Mouse (Mus musculus) ES-Bruce4 (cell line): Measurements from ENCODE around the gene Rai2. TPM values are rescaled to one million over a fixed set of nuclear protein-coding genes. Genes with fewer than 3 reads are reported as not detected.
A peak's percentile ranks its signal among the peaks of the same experiment; 100 is the strongest.
"Not testable (repeated sequence)": the region's sequence is repeated elsewhere in the genome, so short reads cannot be mapped to it uniquely, and the experiment has no call there.

Source experiments
- H3K27ac ChIP-seq: 2 replicates; pipeline ENCODE4 v1.5.1; 2012; ENCODE audit warnings: low read length, inconsistent platforms; ENCODE audit not compliant: insufficient read depth
- H3K27me3 ChIP-seq: 2 replicates; pipeline ENCODE4 v1.6.1; 2012; ENCODE audit warnings: mild to moderate bottlenecking, low read length, inconsistent platforms; ENCODE audit not compliant: control insufficient read depth, poor library complexity, insufficient read depth, severe bottlenecking
- H3K36me3 ChIP-seq: 2 replicates; pipeline ENCODE4 v1.6.1; 2012; ENCODE audit warnings: inconsistent platforms, mild to moderate bottlenecking, low read length, moderate library complexity; ENCODE audit not compliant: control insufficient read depth, poor library complexity, insufficient read depth, severe bottlenecking
- H3K4me1 ChIP-seq: one replicate; pipeline ENCODE4 v1.8.1; 2011; ENCODE audit warnings: low read length; ENCODE audit not compliant: control insufficient read depth, insufficient read depth
- H3K4me3 ChIP-seq: 2 replicates; pipeline ENCODE4 v1.5.1; 2011; ENCODE audit warnings: low read depth, mild to moderate bottlenecking, low read length
- H3K9ac ChIP-seq: 2 replicates; pipeline ENCODE4 v1.6.1; 2012; ENCODE audit warnings: low read depth, mild to moderate bottlenecking, inconsistent platforms; ENCODE audit not compliant: poor library complexity, severe bottlenecking
- H3K9me3 ChIP-seq: replicated peaks from 2 replicates; pipeline ENCODE4 v1.6.1; 2012; ENCODE audit warnings: mild to moderate bottlenecking, low read length, inconsistent platforms; ENCODE audit not compliant: control insufficient read depth, poor library complexity, insufficient read depth, severe bottlenecking
- CTCF ChIP-seq: IDR thresholded peaks from one replicate; pipeline ENCODE4 v1.8.1; 2011; ENCODE audit warnings: low read depth, low read length
- EP300 ChIP-seq: IDR thresholded peaks from 2 replicates; pipeline ENCODE4 v1.6.1; 2011; ENCODE audit warnings: low read depth, low read length; ENCODE audit not compliant: insufficient read depth
- POLR2A ChIP-seq: IDR thresholded peaks from one replicate; pipeline ENCODE4 v1.8.1; 2011; ENCODE audit warnings: low read length; ENCODE audit not compliant: insufficient read depth
- polyA plus RNA-seq: library from polyadenylated mRNA; stranded (reverse); fragments of >200 nt; gene quantifications from 2 replicates; pipeline ENCODE4 v1.2.4, GENCODE M21; 2011; ENCODE audit warnings: low read depth; ENCODE audit not compliant: missing spikeins, insufficient read depth, insufficient read length

The Rai2 gene
- polyA plus RNA-seq, 1 experiment, result not detected

DNA sequence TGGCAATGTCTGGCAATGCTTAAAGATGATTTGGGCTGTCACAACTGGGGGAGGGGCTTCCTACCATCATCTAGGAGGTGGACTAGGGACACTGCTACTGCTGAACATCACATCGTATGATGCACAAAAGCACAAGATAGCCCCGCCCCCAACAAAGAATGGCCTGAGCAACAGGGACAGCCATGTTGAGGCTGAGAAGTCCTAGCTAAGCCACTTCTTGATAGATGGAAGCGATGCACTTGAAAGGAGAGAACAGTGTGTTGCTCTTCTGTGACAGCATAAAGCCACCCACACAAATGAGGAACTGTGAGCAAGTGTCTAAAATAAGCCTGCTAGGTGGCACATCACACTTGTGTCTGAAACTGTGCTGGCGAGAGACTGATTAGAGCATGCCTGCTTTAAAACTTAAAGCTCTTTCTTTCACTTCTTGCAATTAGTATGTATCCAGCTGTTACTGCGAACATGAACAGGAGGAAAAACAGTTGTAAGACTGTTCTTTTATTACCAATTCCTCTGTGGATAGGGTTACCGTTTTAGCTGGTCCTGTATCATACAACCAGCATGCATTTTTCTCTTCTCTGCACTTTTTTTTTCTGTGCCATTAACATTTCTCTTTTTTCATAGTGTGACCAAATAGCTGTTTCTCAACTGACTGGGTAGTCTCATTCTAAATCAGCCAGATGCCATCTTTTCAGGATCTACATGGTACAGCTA is 63.6 kb downstream of the Rai2 start:
- Histone ChIP-seq H3K9me3 (no peaks in the 10 kb centered on the region), H3K4me1 (peaks cover 1% of the 10 kb centered on the region), H3K27me3 (no peaks in the 10 kb centered on the region), H3K36me3 (no peaks in the 10 kb centered on the region), H3K27ac (no peak overlapping the region), H3K4me3 (no peak overlapping the region), H3K9ac (no peak overlapping the region)
- TF ChIP-seq POLR2A (no peak), CTCF (no peak), EP300 (no peak)

DNA sequence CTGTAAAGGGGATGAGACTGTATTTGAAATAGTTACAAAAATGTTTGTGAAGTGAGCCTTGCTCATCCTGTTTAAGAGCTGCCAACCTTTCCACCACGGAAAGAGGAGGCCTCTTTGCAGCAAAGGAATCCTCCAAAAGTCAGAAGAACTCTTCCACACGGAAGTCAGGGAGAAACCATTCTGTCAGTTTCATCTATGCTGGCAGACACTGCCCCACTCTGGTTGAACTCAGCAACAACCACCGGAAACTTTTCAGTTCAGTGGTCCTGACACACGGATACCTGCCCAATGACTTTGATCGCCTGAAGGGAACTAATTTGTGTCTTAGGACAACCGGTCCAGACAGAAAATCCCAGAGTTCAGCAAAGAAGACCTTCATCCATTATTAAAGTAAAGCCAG is 73.3 kb downstream of the Rai2 start:
- Histone ChIP-seq H3K9ac (no peak overlapping the region), H3K9me3 (no peaks in the 10 kb centered on the region), H3K27me3 (no peaks in the 10 kb centered on the region), H3K36me3 (no peaks in the 10 kb centered on the region), H3K27ac (no peak overlapping the region), H3K4me1 (no peaks in the 10 kb centered on the region), H3K4me3 (no peak overlapping the region)
- TF ChIP-seq CTCF (peak; percentile 21), EP300 (no peak)

DNA sequence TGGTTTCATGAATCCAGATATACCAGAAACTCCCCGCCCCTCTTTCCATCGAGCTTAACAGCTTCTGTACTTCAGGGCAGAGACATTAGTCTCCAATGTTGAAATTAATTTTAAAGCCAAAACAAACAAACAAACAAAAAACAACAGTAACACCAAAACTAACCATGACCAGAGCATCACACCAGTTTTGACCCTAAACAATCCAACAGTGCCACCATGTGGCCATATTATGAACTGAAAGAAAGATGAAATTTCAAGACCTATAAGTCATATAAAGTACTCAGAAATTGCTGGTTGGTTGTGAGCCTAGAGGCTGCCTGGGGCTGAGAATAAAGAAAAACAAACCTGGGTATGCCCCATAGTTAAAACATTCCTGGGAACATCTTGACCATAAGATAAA is 109.3 kb downstream of the Rai2 start:
- not testable (repeated sequence) for H3K9me3 ChIP-seq, H3K36me3 ChIP-seq, H3K4me1 ChIP-seq, H3K27ac ChIP-seq, H3K9ac ChIP-seq, H3K4me3 ChIP-seq, H3K27me3 ChIP-seq
